Comparison of ENCODE assay signal across 26 mouse cellular contexts in genomic region chr3:58756429-58756828, GRCm38 (mm10).
"Had no signal": no experiment of that assay in that cellular context is flagged by ENCODE, and none has a peak within 500 bp of the region (broad histone marks: within the 10 kb centered on the region; RNA-seq: fewer than 3 reads in every experiment).

No protein-coding gene starts in this region.

- H3K4me3 ChIP-seq: gastrocnemius, adult 2 months; heart, embryonic 13.5 days; heart, embryonic 15.5 days; hindbrain, embryonic 13.5 days; hindbrain, embryonic 15.5 days; kidney, embryonic 15.5 days; limb, embryonic 12.5 days; limb, embryonic 15.5 days; liver, embryonic 12.5 days had no signal

- H3K4me2 ChIP-seq: heart, embryonic 11.5 days; heart, embryonic 13.5 days; heart, embryonic 15.5 days; hindbrain, embryonic 13.5 days; hindbrain, embryonic 15.5 days; kidney, embryonic 15.5 days; limb, embryonic 12.5 days; limb, embryonic 15.5 days; liver, embryonic 12.5 days had no signal

- ATAC-seq: hindbrain, postnatal 0 days; intestine, embryonic 16.5 days; liver, embryonic 12.5 days had no signal

- H3K9ac ChIP-seq: heart, embryonic 13.5 days; heart, embryonic 15.5 days; hindbrain, embryonic 13.5 days; hindbrain, embryonic 15.5 days; kidney, embryonic 15.5 days; limb, embryonic 12.5 days; limb, embryonic 15.5 days; liver, embryonic 12.5 days had no signal

- H3K27ac ChIP-seq: gastrocnemius, adult 2 months; heart, embryonic 13.5 days; heart, embryonic 15.5 days; hindbrain, embryonic 13.5 days; hindbrain, embryonic 15.5 days; hindbrain, postnatal 0 days; kidney, embryonic 15.5 days; kidney, postnatal 0 days; limb, embryonic 12.5 days; limb, embryonic 15.5 days; liver, embryonic 12.5 days had no signal

- DNase-seq: gastrocnemius, adult 2 months; gastrocnemius, postnatal 14 days; gastrocnemius, postnatal 36 days; heart, adult 18-20 months; heart, postnatal 14 days; heart, postnatal 36 days; kidney, adult 11 months; kidney, adult 2 months; kidney, adult 9 months; kidney, postnatal 14 days; kidney, postnatal 36 days; layer of hippocampus, adult 9-11 months; layer of hippocampus, postnatal 36 days; left cerebral cortex, postnatal 4 days had no signal

- H3K4me1 ChIP-seq: heart, embryonic 13.5 days; heart, embryonic 15.5 days; hindbrain, embryonic 15.5 days; kidney, embryonic 15.5 days; limb, embryonic 12.5 days; limb, embryonic 15.5 days; liver, embryonic 12.5 days had no signal

- H3K36me3 ChIP-seq: heart, embryonic 13.5 days; heart, embryonic 15.5 days; hindbrain, embryonic 13.5 days; hindbrain, embryonic 15.5 days; kidney, embryonic 15.5 days; limb, embryonic 12.5 days; limb, embryonic 15.5 days; liver, embryonic 12.5 days had no signal

- H3K9me3 ChIP-seq: heart, embryonic 13.5 days; heart, embryonic 15.5 days; hindbrain, embryonic 13.5 days; hindbrain, embryonic 15.5 days; kidney, embryonic 15.5 days; limb, embryonic 12.5 days; limb, embryonic 15.5 days; liver, embryonic 12.5 days had no signal

- H3K27me3 ChIP-seq: heart, embryonic 13.5 days; heart, embryonic 15.5 days; hindbrain, embryonic 13.5 days; hindbrain, embryonic 15.5 days; kidney, embryonic 15.5 days; limb, embryonic 12.5 days; limb, embryonic 15.5 days; liver, embryonic 12.5 days had no signal
